Mouse (Mus musculus) liver, postnatal 0 days (tissue): ENCODE results near the gene Efcab7.

Experiments used
- CTCF ChIP-seq: sonication (generic); IDR thresholded peaks from 2 replicates; pipeline ENCODE4 v1.5.1; 2016; ENCODE audit warnings: antibody characterized with exemption, low read depth
- EP300 ChIP-seq: IDR thresholded peaks from 2 replicates; pipeline ENCODE4 v1.6.1; 2016; ENCODE audit warnings: antibody characterized with exemption, low read depth, mild to moderate bottlenecking

DNA sequence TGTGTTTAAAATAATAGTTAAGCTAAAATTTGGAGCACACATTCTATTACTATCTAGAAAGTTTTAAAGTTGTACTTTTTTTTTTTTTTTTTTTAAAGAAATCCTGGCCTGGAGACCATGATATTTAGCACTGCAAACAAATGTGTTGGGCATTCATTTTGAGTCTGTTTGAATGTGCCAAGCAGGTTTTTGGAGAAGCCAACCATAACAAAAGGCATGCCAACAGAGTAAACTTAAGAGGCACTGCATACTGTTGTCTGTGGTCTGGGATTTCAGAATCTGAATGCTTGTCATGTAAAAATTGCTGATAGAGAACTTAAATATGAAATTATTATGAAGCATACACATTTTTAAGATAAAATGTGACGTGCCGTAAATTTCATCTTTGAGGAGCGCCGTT, 128.2 kb downstream of the Efcab7 start:
- TF ChIP-seq CTCF (no peak), EP300 (no peak)
